Mouse (Mus musculus): ENCODE results near the gene Rab38.

The Rab38 gene

DNA sequence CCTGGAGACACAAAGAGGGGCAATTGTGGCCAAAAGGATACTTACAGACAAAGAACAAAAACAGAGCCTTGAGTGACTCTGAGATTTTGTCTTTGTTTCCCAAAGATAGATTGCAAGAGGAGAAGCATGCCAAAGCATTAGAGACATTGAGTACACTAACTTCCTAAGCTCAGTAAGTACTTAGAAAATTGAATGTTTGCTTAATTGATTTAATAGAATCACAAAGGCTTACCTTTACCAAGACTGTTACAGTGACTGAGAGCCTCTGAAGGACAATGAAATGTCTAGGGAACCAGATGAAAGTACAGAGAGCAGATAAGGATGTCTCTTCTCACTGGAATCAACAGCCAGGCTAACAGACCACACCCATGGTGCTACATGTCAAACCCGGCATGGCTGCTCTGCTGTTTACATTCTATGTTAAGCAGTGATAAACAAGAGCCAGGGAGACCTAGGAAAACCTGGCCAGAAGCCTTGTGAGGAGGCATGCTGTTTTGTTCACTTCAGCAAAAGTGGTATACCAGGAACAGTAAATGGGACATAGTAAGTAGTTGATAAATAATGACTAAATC is 97.1 kb downstream of the Rab38 start:
- DNase-seq (ENCODE audit: low spot score) = no peak

DNA sequence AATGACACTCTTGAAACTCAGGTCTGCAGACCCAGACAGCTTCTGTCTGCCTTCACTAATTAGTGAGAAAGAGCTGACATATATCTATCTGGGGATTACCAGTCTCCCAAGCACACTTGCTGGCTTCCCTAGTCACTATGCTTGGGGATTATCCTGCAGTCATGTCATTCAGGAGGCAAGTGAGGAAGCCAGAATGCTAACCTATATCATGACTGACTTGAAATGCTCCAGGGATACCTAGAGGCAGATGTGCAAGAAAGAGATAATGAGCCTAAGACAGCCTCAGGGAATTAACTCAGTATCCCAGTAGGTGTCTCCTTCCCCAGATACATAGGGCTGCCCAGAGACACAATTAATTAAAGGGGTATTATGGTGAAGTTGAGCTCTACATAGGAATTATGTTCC is 106.1 kb downstream of the Rab38 start:
- no peak for DNase-seq (ENCODE audit: low spot score)

GRCm38 (mm10) chr7:88536743-88537142 is 106.7 kb downstream of the Rab38 start:
- DNase-seq (ENCODE audit: low spot score) = no peak

Measured in MN1 (cell line).